Mouse (Mus musculus) CD8-positive naive resting alpha-beta T cell, adult 2 months (primary cell): ENCODE results near the gene Zdhhc22.

ENCODE experiments used
- DNase-seq, 2 experiments: peaks; one replicate each; pipeline ENCODE4 v3.0.0; 2022; ENCODE audit warnings: low read depth in 2 of 2, low spot score in 2 of 2

Zdhhc22 gene

DNA sequence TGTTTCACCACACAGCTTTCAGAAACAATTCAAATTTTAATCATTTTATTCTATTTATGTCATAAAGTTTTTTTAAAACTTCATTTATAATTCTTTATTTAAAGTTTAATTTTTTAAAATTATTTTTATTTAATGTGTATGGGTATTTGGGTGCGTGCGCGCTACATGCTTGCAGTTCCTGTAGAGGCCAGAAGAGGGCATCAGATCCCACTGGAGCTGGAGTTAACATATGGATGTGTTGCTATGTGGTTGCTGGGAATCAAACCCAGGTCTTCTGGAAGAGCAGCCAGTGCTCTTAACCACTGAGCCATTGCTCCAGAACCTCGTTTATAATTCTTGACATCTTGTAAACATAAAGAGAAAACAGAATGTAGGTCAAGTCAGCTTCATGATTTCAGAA is 8.5 kb upstream of the Zdhhc22 start:
- DNase-seq = no peak

DNA sequence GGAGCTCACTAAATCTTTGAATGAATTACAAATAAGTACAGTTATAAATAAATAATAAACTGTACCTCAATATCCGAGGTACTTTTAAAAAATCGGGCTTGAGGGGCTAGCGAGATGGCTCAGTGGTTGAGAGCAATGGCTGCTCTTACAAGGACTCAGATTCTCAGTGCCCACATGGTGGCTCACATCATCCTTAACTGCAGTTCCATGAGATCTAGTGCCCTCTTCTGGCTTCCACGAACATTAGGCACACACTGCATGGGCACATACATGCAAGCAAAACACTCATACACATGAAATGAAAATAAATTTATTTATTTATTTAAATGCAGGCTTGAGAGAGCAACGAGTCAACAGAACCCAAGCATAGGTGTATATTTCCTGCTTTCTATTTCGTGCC is 5.7 kb upstream of the Zdhhc22 start:
- DNase-seq = no peak

DNA sequence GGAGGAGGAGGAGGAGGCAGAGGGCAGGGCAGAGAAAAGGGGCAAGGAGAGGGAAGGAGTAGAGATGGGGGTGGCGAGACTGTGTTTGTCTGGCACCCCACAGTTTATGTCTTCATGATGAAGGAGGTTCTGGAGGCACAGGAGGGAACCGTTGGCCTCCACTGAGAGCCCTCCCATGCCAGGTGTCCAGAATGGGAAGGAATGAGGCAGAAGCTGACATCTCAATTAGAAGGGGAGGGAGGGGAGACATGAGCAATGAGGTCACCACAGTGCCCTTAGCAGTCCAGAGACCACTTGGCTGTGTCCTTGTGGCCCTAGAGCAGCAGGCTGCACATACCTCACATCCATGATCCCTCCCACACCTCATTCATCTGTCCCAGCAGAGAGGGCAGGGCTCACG is 4.5 kb upstream of the Zdhhc22 start:
- no peak for DNase-seq

DNA sequence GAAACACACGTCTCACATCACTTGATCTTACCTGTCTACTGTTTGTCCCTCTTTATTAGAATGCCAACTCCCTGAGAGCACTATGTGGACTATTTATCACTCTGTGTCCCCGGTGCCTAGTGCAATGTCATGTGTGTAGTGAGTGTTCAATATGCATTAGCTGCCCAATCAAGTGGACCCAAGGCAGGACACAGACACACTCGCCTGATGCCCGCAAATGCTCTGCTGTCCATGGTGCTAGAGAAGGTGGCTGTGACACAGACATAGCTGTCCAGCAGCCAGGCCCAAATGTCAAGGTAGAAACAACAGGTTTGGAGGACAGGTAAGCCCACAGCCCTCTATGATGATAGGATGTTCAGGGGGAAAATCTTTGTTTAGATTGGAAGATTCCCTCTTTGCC is 3.9 kb upstream of the Zdhhc22 start:
- DNase-seq = no peak

DNA sequence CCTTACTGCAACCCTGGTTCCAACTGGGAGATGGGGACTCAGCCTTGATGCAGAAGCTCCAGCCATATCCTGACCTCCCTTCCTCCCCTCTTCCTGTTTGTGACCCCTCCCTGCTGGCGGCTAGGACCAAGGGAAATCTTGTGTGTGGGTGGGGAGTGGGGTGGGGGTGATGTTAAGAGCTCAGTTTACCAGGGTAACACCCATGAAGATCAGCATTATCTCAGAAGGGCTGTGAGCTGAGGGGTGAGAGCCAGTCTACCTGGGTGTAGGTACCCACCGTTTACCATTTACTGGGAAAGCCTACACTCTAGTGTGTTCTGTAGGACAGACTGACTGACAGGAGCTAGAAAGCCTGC is 503 bp upstream of the Zdhhc22 start:
- DNase-seq = no peak

DNA sequence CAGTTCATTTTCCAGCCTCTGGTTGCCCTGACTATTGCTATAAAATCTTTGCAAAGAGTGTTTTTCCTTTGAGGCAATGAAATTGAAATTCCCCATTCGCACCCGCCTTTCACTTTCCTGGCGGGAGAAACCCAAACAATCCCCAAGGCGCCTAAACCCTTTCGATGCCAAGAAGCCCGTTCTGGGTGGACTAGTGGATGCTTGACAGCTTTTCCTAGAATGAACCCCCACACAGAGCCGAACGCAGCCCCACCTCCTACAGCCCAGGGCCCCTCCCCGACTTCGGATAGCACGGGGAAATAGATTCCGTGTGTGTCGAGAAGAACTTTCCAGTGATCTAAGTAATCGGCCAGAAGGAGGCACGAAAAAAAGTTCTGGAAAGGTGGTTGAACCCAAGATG is 852 bp downstream of the Zdhhc22 start:
- DNase-seq = no peak

DNA sequence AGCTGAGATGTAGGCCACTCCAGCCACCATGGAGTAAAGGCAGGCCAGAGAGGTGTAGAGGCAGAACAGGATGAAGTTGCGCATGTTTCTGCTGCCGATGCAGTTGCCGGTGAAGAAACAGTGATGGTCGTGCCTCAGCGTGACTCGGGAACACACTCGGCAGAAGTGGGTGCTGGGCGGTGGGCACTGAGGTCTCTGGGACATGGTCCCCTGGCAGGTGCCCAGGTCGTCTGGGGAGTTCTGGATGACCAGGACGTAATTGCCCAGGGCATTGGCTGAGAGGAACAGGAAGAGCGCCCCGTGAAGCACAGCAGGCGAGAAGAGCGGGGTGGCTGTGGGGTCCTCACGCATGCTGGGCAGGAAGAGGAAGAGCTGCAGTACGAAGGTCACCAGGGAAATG is 2.0 kb downstream of the Zdhhc22 start:
- no peak for DNase-seq

DNA sequence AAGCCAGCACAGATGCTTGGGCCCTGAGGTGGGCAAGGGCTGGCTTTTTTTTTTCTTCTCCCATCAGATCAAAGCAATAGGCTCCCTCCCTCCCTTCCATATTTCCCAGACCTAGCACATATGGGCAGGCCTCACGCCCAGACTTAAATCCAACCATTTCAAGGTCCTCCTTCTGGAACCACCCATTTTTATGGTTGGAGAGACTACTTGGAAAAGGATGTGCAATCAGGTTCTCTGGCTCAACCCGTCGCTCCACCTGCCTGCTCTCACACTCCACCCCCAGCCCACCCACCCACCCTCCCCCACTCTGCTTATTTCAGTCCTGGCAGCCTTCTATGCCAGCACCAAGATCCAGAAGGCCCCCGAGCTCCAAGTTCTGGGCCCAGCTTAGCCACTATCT is 3.7 kb downstream of the Zdhhc22 start:
- DNase-seq = no peak

DNA sequence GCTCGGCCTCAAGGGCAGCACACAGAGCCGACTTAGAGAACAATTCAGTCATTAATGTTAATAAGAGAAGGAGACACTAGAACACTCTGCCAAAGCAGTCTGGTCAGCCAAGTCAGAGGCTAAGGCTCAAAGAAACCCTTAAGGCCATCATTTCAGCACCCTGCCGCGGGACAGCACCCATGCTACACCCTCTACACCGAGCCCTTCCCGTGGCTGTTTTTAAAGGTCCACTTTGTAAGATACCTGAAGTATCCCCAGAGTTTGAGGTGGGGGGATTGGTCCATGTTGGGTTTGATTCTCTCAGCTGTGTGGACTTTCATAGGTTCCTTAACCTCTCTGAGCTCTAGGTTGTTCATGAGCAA is 6.1 kb downstream of the Zdhhc22 start:
- DNase-seq = no peak

DNA sequence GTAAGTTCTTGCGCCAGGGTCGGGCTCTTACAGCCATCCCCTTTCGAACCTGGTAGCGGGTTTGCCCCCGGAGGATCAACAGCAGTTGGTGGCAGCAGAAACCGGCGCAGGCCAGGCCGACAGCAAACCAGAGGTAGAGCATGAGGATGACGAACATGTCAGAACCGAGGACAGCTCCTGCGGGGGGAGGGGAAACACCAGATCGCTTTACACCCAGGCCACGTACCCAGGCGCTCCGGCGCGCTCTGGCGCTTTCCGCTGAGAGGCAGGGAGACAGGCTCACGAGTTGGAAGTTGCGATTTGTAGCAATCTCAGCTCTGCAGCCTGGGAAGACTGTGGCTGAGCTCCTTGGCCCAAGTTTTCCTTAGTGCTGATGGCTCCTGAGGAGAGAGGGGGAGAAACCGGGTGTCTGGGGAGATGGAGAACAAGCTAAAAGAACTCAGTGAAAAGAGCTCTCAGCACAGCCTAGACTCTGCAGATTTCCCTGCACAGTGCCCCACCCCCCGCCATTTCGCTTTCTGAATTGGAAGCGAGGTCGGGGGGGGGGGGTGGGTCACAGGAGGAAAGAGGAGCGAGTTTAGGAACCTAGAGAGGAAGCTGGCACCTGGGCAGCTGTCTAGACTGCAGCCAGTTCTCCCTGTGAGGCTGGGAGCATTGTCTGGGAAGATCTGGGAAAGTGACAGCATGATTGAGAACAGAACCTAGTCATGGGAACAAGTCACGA is 6.6 kb downstream of the Zdhhc22 start:
- no peak for DNase-seq

DNA sequence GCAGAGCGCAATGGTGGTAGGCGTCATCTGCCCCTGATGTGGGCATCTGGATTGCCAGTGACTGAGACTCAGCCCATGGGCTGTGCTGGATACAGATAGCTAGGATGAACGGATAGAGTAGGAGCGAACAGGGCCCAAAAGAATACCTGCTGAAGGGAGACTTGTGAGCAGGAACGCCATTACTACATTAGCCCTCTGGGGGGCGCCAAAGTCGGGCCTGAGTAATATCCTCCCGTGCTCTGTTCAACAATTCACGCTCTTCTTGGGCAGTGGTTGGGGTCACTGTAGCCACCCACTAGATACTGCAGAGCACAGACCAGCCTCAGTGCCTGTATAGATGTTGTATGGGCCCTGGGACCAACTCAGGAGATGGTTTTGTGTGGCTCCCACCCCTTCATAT is 9.1 kb downstream of the Zdhhc22 start:
- DNase-seq = no peak

DNA sequence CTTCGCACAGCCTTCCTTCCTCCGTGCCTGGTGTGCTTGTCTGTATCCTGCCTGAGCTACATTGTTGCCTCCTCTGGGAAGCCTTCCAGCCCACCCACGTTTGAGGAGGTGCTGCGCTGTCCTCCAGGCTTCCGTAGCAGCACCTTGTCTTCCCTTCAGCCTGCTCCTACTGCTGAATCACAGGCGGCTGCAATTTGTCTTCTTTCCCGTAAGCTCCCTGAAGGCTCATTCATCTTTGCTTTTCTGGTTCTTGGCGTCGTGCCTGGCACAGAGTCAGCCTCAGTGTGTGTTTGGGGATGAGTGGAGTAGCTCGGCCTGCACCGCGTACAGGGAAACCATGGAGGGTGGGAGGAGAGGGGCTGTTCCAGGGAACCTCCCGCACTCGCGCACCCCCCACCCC is 12.4 kb downstream of the Zdhhc22 start:
- no peak for DNase-seq

DNA sequence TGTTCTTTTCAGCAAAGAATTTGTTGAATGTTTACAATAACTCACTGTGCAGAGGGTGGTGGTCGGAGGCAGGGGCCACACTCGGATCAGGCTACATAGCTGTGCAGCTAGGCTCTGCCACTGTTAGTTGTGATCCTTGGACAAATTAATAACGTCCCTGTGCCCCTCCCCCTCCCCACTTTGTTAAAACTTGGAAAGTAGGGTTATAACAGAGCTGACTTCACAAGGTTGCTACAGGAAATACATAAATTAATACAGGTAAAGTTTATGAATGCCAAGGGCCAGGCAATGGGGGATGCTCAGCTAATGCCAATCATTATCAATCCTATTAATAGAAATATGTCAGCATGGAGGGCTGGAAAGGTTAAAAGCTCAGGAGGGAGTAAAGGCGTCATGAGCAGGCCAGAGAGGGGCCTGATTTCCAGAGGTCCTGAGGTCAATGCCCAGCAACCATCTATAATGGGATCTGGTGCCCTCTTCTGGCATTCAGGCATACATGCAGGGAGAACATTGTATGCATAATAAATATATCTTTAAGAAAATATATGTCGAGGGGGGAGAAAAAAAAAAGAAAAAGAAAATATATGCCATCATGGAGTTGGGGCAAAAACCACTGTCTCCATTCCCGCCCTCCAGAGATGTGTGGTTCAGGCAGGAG is 13.6 kb downstream of the Zdhhc22 start:
- DNase-seq = no peak

DNA sequence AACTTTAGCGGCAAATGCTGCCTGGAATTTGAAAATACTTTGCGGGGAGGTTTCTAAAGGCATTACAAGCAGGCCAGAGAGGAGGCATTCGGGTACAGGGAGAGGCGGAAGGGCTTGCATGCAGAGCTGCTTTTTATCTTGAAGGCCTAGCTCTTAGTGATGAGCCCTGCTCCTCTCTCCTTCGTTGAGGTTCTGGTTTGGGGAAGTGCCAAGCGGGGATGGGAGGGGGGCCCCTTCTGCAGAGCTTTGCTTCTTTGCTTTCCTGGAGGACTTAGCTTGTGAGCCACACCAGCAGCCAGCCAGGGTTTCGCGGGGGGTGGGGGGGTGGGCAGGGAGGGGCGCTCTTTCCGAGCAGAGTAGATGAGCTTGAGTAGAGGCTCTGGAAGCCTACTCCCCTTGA is 14.5 kb downstream of the Zdhhc22 start:
- DNase-seq = no peak

DNA sequence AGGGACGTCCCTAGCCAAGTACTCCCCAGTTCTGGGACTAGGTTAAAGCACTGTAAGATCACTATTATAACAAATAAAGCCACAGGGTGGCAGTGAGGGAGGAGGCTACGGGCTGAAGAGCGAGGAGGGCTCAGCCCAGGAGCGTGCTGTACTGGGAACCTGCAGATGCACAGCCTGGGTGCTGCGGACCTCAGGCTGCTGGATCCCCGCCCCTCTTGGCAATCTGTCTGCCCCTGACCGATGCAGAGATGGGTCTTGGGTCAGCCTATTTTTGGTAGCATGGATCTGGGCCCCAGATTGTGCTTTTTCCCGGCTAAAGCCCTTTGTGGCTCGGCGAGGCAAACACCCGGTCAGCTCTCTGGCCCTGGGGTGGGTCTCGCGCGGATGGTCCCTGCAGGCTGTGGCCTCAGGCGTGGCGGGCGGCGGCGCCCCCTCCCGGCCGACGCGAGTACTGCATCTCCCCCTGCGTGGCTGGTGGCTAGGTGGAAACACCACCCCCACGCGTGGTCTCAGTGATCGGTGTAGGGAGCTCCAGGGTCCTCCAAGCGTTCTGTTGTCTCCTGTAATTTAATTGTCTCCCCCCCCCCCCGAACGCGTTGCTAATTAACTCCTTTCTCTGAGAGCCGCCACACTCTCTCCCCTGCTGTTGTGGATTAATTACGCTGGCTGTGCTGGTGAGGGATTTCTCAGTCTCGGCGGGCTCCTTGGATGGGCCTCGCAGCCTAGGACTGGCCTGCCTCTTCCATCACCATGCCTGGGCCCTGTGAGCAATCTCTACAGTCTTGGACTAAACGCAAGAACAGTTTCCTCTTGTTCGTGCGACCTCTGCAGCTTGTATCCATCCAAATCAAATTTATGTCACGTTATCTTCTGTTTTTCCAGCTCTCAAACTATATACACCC is 15.6 kb downstream of the Zdhhc22 start:
- peak; percentile 67 to 71 for DNase-seq

DNA sequence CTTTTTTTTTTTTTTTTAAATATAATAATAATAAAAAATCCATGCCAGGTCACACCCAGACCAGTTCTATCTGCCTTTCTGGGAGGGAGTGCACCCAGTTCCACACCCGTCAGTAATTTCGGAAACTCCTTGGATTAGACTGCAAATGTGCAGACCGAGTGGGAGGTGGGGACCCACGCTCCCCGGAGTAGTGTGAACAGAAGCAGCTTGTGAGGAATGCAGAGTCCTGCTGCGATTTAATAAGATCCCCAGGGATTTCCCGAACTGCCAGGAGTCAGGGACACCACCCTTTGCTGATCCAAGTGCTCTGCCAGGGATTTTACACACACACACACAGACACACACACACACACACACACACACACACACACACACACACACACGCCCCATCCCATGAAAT is 16.5 kb downstream of the Zdhhc22 start:
- DNase-seq = no peak

DNA sequence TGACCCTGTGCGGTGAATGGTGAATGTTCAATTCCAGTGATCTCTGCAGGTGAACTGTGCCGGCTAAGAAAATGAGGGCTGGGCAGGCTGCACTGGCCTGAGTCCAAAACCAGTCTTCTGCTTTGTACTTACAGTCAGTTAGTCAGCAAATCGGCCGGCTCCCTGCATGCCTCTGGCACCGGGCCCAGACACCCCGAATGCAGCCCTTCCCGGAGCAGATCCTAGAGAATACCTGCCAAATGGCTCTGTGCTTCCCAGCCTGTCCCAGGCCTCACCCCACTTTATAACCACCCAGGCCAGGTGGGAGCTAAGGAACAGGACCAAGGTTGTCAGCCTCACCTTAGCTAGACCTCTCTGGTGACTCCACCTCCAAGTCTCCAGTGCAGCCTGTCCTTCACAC is 17.0 kb downstream of the Zdhhc22 start:
- DNase-seq = no peak

DNA sequence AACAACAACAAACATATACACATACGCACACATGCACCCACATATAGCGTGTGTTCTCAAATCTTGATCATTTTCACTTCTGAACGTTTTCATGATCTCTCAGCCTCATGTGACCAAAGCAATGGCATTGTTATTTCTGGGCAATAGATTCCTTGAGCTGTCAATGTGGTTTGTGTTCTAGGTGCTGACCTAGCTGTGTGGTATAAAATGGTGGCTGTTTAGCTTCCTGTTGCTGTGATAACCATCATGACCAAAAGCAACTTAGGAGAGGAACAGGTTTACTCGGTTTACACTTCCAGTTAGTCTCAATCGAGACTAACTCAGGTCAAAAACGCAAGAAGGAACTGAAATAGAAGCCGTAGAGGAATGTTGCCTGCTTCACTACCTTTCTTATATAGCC is 19.1 kb downstream of the Zdhhc22 start:
- DNase-seq = no peak

DNA sequence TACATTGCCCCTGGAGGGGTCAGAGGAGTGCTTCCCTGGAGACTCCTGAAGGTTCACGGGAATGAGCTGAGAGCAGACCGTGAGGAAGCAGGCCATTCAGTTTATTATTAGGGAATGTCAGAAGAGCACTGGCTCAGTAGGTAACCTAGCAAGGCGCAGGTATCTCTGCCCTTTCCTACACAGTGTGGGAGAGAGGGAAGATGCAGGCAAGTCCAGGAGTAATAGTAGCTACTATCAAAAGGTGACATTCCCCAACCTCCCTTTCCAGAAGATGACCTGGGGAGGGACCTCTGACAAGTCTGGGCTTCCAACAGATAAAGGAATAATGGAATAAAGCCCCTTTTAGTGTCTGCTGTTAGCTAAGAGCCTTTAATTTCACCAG is 21.0 kb downstream of the Zdhhc22 start:
- DNase-seq = no peak

DNA sequence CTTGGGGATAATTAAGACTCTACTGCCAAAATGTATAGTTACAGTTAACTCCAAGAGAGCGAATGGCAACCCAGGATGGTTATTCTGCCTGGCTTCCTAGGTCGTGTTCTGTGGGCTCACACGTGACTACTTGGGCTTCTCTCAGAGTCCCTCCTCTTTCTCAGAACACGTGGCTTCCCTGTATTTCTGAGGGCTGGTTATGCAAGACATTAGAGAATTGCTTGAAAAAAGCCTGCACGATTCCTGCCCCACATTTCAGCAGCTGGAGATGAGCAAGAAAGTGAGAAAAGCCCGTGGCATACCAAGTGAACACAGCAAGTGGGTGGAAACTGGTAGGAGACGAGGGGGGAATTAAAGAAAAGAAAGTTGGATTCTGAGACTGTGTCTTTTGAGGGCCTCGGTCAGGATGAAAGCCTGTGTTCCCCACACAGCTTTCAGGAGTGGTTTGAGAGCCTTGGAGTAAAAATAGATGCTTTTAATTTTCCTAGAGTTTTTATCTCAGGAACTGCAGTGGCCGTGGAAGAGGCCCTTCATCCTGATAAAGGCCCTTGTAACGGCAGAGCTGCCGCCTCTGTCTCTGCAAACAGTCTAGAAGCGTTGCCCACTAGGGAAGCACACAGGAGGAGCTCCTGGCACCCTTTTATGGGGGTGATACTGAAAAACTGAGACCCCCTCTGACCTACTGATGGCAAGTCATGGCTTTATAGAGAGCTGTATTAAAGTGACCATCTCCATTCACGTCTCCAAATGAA is 21.6 kb downstream of the Zdhhc22 start:
- no peak for DNase-seq

DNA sequence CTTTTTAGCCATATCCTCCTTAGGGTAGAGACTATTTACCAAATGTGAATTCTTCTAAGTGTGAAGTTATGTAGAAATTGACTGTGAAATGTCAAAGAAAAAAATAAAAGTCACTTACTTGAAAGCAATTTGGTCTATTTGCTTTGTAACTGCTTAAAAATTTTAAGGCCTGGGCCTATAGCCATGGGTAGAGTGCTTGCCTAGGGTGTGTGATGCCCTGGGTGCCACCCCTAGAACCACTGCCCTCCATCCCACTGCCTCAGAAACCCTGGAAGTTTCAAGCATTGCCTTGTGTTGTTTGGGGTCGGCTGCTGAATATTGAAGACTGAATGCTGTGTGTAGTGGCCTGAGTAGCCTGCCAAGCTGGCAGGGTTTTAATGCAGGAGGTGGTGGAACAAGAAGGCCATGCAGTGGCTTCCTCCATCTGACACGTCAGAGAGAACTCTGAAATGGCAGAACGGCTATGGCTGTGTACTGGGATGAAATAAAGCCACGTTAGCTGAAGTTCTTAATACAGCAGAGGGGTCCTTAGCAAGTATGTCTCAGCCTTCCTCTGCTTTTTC is 24.9 kb downstream of the Zdhhc22 start:
- no peak for DNase-seq
